Mouse (Mus musculus): ENCODE data around the gene Coro2a. TPM values are rescaled to one million over a fixed set of nuclear protein-coding genes. Genes with fewer than 3 reads are reported as not detected.

Coro2a gene
- polyA plus RNA-seq, 1 experiment, result 9.1 TPM

DNA sequence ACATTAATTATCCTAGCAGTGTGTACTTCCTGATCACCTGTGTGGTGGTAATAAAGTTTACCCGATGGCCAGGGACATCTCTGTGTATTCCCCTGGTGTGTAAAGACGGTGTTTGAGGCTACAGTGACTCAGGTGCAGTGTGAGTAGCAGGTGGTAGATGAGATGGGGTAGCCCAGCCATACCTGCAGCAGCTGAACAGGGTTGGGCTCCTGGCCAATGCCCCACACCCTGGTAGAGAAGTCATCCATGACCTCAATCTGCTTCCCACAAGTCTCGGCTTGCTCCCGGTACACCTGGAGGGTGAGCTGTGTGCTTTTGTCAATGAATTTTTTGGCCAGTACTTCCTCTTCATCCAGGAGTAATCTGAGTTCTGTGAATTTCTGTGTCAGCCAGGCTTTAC, 78.7 kb downstream of the Coro2a start:
- no peak overlapping the region for H3K4me3 ChIP-seq (replicated peaks; ENCODE audit: extremely low read depth, low read depth, low read length)
- DNase-seq, result no peak
- 67% methylated on average over 4 of the region's 4 CpGs for WGBS
- H3K4me1 ChIP-seq (ENCODE audit: control insufficient read depth, insufficient read depth, low read length), result peaks cover 4% of the 10 kb centered on the region
- TF ChIP-seq CTCF (IDR thresholded peaks at IDR 0.05; ENCODE audit: insufficient read depth, low read length), result no peak
- no peak for TF ChIP-seq POLR2A (IDR thresholded peaks at IDR 0.05; ENCODE audit: borderline replicate concordance, extremely low read depth, low read depth, low read length)

- 60% methylated on average over 10 of the region's 10 CpGs for WGBS
- no peak for TF ChIP-seq POLR2A (IDR thresholded peaks at IDR 0.05; ENCODE audit: borderline replicate concordance, extremely low read depth, low read depth, low read length)
- H3K4me3 ChIP-seq (replicated peaks; ENCODE audit: extremely low read depth, low read depth, low read length), result no peak overlapping the region
Observed at GRCm38 (mm10) chr4:46521457-46521856, 80.5 kb downstream of the Coro2a start.

GRCm38 (mm10) chr4:46520491-46520890, 81.5 kb downstream of the Coro2a start:
- TF ChIP-seq CTCF (IDR thresholded peaks at IDR 0.05; ENCODE audit: insufficient read depth, low read length), result no peak
- Histone ChIP-seq H3K4me3 (replicated peaks; ENCODE audit: extremely low read depth, low read depth, low read length) (no peak overlapping the region), H3K4me1 (ENCODE audit: control insufficient read depth, insufficient read depth, low read length) (no peaks in the 10 kb centered on the region)
- 69% methylated on average over 2 of the region's 2 CpGs for WGBS
- DNase-seq, result no peak

More at GRCm38 (mm10) chr4:46521457-46521856, 80.5 kb downstream of the Coro2a start:
- no peak for DNase-seq
- no peaks in the 10 kb centered on the region for H3K4me1 ChIP-seq (ENCODE audit: control insufficient read depth, insufficient read depth, low read length)

DNA sequence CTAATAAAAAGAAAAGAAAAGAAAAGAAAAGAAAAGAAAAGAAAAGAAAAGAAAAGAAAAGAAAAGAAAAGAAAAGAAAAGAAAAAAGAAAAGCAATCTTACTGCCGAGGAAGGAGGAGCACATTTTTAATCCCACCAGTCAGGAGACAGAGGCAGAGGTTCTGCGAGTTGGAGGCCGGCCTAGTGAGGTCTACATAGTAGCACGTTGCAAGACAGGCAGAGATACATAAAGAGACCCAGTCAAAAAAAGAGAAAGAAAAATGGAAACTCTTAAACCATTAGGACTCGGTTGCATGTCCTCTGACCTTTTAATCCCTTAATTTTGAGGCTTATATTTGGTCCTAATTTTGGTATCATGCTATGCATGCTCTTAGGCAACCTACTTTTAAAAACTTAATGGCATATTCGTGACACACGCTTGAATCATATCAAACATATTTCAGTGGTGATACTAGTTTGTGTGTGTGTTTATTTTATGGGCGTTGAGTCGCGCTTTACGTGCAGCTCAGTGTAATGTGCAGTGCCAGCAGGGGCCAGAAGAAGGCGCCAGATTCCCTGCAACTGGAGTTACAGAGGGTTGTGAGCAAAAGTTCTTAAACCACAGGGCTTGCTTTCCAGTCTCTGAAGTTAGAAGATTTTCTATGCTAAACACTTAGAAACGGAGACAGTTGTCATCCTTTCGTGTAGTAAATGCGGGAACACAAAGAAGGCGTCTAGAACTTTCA, 94.1 kb downstream of the Coro2a start:
- WGBS, result 10% methylated on average over 16 of the region's 16 CpGs
- Histone ChIP-seq H3K4me3 (replicated peaks; ENCODE audit: extremely low read depth, low read depth, low read length) (peak overlapping the region; percentile 48), H3K4me1 (ENCODE audit: control insufficient read depth, insufficient read depth, low read length) (no peaks in the 10 kb centered on the region)
- no peak for TF ChIP-seq POLR2A (IDR thresholded peaks at IDR 0.05; ENCODE audit: borderline replicate concordance, extremely low read depth, low read depth, low read length)
- peak; percentile 87 for TF ChIP-seq CTCF (IDR thresholded peaks at IDR 0.05; ENCODE audit: insufficient read depth, low read length)
- peak; percentile 83 for DNase-seq

- peak; percentile 95 for DNase-seq
- whole genome bisulfite sequencing, result 2% methylated on average over 85 of the region's 94 CpGs
- no peak for TF ChIP-seq CTCF (IDR thresholded peaks at IDR 0.05; ENCODE audit: insufficient read depth, low read length)
- peak; percentile 71; the same call in 1 of the 2 replicates for TF ChIP-seq POLR2A (IDR thresholded peaks at IDR 0.05; ENCODE audit: borderline replicate concordance, extremely low read depth, low read depth, low read length)
- Histone ChIP-seq H3K4me1 (ENCODE audit: control insufficient read depth, insufficient read depth, low read length) (no peaks in the 10 kb centered on the region), H3K4me3 (replicated peaks; ENCODE audit: extremely low read depth, low read depth, low read length) (peak overlapping the region; percentile 88)
Observed at GRCm38 (mm10) chr4:46506801-46507610, 95.0 kb downstream of the Coro2a start.

- no peak overlapping the region for H3K4me3 ChIP-seq (replicated peaks; ENCODE audit: extremely low read depth, low read depth, low read length)
- TF ChIP-seq POLR2A (IDR thresholded peaks at IDR 0.05; ENCODE audit: borderline replicate concordance, extremely low read depth, low read depth, low read length) (no peak), CTCF (IDR thresholded peaks at IDR 0.05; ENCODE audit: insufficient read depth, low read length) (no peak)
- H3K4me1 ChIP-seq (ENCODE audit: control insufficient read depth, insufficient read depth, low read length), result no peaks in the 10 kb centered on the region
- 68% methylated on average over 8 of the region's 8 CpGs for WGBS
- DNase-seq, result no peak
Observed at GRCm38 (mm10) chr4:46505361-46506057, 96.5 kb downstream of the Coro2a start.

GRCm38 (mm10) chr4:46503881-46504280, 98.1 kb downstream of the Coro2a start:
- H3K4me1 ChIP-seq (ENCODE audit: control insufficient read depth, insufficient read depth, low read length), result no peaks in the 10 kb centered on the region
- no peak for TF ChIP-seq CTCF (IDR thresholded peaks at IDR 0.05; ENCODE audit: insufficient read depth, low read length)
- no peak for TF ChIP-seq POLR2A (IDR thresholded peaks at IDR 0.05; ENCODE audit: borderline replicate concordance, extremely low read depth, low read depth, low read length)
- H3K4me3 ChIP-seq (replicated peaks; ENCODE audit: extremely low read depth, low read depth, low read length), result no peak overlapping the region
- no peak for DNase-seq
- WGBS, result 73% methylated on average over 3 of the region's 3 CpGs

- no peak for DNase-seq
- no peak for TF ChIP-seq CTCF (IDR thresholded peaks at IDR 0.05; ENCODE audit: insufficient read depth, low read length)
- TF ChIP-seq POLR2A (IDR thresholded peaks at IDR 0.05; ENCODE audit: borderline replicate concordance, extremely low read depth, low read depth, low read length), result no peak
- WGBS, result 75% methylated on average over 16 of the region's 16 CpGs
Observed at GRCm38 (mm10) chr4:46502606-46503502, 99.1 kb downstream of the Coro2a start.

DNA sequence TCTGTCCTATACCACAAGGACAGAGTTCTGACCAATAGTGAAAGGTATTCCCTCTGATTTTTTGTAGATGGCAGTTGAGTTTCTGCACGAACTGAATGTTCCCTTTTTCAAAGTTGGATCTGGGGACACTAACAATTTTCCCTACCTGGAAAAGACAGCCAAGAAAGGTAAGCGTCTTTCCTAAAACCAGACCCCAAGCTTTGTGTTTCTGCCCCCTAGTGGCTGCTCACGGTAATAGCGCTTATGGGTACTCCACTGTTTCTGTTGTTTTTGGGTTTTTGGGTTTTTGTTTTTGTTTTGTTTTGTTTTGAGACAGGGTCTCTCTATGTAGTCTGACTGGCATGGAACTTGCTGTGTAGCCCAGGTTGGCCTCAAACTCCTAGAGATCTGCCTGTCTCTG, 103.0 kb downstream of the Coro2a start:
- WGBS, result 11% methylated on average over 4 of the region's 4 CpGs
- DNase-seq, result peak; percentile 42
- H3K4me3 ChIP-seq (replicated peaks; ENCODE audit: extremely low read depth, low read depth, low read length), result no peak overlapping the region
- no peak for TF ChIP-seq POLR2A (IDR thresholded peaks at IDR 0.05; ENCODE audit: borderline replicate concordance, extremely low read depth, low read depth, low read length)
- peak; percentile 56 for TF ChIP-seq CTCF (IDR thresholded peaks at IDR 0.05; ENCODE audit: insufficient read depth, low read length)
- no peaks in the 10 kb centered on the region for H3K4me1 ChIP-seq (ENCODE audit: control insufficient read depth, insufficient read depth, low read length)

More at GRCm38 (mm10) chr4:46502606-46503502, 99.1 kb downstream of the Coro2a start:
- Histone ChIP-seq H3K4me3 (replicated peaks; ENCODE audit: extremely low read depth, low read depth, low read length) (no peak overlapping the region), H3K4me1 (ENCODE audit: control insufficient read depth, insufficient read depth, low read length) (no peaks in the 10 kb centered on the region)

Measured in lung, adult 2 months (tissue).